Mouse (Mus musculus) kidney, adult 9 months (tissue): ENCODE data around the gene Upb1.
"Not testable (repeated sequence)": the region's sequence is repeated elsewhere in the genome, so short reads cannot be mapped to it uniquely, and the experiment has no call there.

ENCODE experiments used
- DNase-seq: peaks from one replicate; pipeline ENCODE4 v3.0.0; 2022

Upb1 gene

DNA sequence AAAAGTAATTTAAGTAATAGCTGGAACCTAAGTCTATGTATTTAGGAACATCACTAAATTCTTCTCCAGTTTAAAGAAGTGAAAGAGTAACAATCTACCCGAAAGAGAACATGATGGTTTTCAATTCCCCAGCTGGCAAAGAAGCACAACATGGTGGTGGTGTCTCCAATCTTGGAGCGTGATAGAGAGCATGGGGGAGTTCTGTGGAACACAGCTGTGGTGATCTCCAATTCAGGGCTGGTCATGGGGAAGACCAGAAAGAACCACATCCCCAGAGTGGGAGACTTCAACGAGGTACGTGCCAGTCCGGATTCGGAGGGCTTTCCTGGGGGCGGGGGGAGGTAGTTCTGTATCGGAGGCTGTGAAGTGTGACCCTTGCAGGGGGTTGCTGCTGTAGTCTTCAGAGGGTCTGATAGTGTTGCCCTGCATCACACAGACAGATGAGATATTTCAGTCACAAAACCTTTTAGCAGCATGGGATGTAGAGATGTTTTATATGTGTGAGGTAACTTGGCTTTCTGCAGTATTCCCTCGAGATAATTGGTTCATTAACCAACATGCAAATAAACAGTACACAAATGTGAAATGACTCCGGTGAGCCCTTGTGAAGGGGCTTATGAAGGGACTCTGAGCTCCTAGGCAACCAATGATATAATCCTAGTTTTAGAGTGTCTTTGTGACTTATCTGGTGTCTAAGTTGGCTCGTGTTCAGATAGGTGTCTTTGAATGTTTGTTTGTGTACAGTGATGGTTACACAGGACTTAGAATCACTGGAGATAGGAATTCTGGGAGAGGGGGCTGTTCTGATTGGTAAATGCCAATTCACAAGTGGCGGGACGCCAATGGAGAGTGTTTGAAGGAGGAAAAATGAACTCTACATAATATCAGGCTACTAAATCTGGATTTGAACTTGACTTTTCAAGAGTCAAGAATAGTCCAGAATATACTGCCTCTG lies 27.4 kb downstream of the Upb1 start:
- no peak for DNase-seq

DNA sequence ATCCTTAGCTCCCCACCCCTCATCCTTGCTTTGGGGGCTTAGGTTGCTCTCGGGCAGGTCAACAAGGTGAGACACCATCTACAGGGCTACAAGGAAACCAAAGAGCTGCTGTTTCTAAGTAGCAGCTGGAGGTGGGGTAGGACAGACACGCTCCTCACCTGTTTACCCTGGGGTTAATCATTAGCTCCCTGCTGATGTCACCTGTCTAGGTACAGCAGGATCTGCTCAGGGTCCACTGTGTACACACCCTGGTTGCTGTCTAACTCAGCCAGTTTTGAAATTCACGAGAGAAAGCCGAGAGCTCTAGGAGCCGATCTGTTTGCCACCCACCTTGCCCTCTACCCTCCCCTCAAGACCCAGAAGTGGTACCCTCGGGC lies 28.1 kb downstream of the Upb1 start:
- DNase-seq = peak; percentile 87

DNA sequence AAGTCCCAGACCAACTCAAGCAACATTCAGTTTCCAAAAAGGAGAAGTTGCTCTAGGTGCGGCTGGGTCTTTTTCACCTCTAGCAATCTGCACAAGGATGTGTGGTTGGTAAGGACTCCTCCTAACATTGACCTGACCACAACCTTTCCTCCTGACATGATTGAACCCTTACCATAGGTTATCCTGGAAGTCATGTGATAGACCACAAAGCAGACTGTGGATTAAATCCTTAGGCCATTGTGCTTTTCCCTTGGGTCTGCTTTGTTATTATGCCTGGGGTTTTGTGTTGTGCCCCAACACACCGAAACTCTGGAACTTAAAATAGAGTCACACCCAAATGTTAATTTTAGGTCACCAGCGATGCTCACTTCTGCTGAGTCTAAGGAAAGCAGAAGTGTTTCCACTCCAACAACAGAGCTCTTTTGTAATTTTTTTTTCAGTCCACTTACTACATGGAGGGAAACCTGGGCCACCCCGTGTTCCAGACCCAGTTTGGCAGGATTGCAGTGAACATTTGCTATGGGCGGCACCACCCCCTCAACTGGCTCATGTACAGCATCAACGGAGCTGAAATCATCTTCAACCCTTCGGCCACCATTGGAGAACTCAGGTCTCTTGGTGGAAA lies 28.7 kb downstream of the Upb1 start:
- DNase-seq = no peak

DNA sequence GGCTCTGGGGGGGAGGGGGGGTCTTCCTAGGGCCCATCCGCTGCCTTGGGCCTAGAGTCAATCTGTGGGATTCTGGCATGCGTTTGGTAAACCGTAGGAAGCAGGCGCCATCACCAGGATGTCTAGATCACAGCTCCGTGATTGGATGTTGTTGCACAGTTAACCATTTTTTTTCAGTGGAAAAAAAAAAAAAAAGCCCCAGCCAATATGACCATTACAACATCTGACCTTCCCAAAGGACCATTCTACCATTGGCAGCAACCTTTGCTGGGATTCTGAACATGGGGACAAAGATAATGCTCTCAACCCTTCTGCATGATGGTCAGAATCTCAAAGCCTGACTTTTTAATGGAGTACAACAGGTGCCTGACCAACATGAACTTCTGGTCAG lies 29.2 kb downstream of the Upb1 start:
- DNase-seq = no peak

DNA sequence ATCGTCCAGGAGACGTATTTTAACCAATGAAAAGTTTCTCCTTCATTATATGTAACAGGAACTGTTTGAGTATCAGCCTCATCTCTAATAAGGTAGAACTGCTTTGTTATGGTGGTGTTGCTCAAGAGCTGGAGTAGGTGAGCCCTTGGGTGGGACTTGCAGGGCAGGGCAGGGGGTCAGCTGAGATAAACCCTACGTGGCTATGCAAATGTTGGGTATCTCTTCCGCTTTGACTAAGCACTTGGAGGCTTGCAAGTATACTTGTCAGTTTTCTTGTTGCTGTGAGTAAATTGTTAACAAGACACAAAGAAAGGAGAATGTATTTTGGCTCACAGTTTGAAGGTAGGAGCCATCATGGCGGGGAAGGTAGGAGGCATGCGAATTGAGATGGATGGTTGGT lies 29.7 kb downstream of the Upb1 start:
- no peak for DNase-seq

DNA sequence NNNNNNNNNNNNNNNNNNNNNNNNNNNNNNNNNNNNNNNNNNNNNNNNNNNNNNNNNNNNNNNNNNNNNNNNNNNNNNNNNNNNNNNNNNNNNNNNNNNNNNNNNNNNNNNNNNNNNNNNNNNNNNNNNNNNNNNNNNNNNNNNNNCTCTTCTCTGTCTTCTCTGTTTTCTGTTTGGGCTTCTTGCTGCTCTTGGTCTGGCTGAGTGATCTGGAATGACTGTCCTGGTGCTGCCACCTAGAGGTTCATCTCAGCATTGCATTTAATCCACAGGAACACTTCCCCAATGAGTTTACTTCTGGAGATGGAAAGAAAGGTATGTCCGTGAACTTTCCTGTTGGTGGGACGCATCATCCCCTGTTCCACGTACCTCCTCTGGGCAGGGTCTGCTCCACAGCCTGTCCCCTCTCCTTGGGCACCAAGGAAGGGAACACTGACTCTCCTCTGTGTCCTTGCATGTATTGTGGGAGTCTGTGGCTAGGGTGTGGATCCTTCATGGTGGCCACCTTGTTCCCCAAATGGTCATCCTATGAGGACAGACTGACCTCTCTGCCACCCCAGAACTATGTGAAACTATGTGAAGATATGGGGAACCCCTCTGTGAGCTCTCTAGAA lies 35.8 kb downstream of the Upb1 start:
- DNase-seq = peak; percentile 91

DNA sequence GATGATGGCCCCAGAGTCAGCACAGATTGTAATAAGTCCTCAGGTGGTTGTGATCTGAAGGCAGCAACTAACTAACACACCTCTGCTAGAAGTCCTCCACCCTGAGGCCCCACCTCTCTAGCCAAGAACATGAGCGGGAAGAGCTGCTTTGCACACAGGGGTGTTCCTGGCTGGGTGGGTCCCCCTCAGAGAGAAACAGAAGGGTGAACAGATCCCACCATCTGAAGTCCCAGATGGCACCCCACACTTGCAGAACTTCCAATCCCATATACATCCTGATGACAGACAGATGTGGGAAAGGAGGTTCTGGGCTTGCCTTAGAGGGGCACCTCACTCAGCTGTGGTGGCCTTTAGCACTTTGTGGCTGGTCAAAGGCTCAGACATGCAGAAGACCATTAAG lies 36.4 kb downstream of the Upb1 start:
- no peak for DNase-seq

DNA sequence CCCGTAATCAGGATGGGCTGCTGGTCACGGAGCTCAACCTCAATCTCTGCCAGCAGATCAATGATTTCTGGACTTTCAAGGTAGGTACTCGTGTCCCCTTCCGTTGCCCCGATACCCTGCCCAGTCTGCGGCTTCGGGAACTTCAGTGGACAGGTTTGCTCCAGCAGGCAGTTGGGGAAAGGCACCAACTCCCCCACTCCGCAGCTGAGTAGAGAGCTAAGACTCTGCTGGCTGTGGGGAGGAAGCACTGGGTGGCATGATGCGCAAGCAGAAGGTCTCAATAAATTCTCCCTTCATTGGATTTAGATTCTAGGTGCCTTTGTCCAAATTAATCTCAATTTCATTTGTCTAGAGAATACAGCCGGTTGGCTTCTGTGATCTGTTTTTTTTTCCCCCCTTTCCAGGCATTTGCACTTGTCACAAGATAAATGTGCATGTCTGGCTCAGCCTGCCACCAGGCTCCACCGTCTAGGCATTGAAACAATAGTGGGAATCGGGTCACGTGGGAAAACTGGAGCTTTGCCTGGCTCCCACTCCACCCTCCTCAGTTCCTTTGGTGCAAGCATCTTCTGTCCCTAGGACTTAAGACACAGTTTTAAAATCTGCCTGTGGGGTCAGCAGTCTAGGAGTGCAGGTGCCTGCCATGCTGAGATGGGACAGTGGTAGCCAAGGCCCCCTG lies 37.4 kb downstream of the Upb1 start:
- peak; percentile 79 for DNase-seq

DNA sequence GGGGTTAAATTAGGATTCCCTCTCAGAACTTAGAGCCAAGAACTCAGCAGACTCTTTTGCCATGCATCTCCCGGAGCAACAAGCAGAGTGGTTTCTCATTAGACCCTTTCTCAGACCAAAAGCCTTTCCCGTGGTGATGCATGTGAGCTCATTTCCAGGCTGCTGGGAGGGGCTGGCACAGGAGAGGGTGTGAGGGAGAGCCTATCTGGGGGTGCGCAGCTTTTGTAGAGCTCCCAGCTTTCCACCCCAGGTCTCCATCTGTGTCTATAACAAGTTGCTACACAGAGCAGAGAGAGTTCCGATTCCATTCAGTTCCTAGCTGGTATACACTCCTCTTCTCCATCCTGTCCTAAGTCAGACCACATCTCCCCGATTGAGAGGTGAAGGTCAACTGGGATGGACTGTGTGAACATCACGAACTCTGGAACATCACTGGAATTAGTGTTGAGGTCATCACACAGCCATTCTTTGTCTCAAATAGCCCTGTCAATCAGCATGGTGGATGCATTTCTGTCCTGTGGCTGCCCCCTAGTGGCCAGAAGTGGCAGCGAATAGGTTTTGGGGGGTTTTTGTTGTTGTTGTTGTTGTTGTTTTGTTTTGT lies 38.4 kb downstream of the Upb1 start:
- peak; percentile 61 for DNase-seq

DNA sequence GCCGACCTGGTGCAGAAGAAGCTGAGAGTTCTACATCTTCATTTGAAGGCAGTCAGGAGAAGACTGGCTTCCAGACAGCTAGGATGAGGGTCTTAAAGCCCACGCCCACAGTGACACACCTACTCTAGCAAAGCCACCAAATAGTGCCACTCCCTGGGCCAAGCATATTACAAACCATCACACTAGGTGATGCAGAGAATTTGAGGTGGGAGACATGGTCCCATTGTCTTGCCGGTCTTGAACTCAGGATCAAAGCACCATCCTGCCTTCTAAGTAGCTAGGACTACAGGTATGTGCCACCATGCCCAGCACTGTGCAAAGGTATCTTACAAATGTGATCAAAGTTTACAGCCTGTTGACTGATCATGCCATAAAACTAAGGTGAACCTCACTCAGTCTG lies 39.8 kb downstream of the Upb1 start:
- DNase-seq = no peak

DNA sequence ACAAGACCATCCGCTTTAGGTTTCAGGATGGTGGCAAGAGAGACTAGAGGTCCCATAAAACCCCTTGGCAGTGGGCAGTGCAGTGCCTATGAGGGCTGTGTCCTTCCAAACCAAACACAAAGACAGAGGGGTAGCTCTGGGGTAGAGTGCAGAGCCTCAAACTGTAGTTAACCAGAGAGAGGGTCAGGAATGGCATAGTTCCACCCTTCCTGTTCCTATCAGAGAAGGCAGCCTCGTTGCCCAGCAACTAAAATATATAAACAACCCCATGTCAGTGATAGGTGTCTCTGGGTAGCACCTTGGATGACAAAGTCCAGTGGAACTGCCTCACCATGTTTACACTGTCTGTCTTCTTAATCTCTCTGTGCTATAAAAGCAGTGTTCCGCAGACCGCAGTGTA lies 40.9 kb downstream of the Upb1 start:
- no peak for DNase-seq

DNA sequence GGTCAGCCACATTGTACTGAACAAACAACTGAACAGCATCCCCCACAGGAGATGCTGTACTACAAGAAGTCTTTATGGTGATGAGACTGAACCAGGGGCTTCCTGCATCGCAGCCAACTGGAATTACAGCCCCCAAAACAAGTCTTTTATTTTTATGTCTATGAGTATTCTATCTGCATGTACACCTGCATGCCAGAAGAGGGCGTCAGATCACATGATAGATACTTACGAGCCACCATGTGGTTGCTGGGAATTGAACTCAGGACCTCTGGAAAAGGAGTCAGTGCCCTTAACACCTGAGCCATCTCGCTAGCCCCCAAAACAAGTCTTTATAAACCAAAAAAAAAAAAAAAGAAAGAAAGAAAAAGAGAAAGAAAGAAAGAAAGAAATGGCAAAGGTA lies 42.1 kb downstream of the Upb1 start:
- DNase-seq = no peak

DNA sequence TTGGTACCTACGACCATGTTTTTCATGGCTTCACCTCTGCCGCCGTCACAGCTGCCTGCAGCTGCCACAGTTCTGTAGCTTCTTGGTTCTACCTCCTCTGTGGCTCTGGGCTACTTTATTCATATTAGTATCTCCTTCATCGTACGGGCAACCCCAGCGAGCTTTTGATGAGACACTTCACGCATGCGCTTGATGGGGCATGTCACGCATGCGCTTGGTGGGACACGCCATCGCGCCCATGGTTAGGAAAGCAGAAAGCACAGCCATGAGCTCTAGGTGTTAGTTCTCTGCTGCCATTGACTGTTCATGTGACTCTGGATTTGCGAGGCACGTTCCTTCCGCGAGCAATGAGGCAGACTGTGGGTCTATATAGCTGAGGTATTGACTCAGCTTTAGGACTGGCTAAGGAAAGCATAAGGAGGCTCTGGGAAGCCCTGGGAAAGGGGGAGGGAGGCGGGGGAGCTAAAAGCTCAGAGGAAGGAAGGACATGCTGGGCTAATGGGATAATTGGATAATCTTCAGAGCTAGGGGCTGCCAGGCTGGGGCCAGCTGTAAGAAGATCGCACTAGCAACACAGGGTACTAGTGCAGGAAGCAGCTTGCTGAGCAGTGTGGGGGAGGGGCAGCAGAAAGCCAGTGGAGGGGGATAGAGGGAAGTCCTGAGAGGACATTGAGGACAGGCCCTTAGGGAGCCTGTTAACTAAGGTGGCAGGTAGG lies 43.4 kb downstream of the Upb1 start:
- no peak for DNase-seq

DNA sequence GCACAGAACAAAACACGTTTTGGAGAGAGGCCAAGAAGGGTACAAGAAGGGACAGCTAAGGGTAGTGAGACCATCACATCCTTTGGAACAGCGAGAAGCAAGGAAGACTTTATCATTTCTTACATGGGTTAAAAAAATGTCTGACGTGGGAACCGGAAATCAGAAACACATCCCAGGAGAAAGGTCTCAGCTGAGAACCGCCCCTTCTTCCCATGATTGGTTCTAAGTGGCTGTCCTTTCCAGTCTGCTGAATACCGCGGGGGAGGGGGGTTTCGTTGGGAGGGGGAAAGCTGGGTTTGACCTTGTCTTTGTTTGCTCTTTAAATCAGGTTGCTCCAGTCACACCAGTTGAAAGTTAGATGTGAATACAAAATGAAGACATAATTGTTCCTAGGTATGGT lies 44.1 kb downstream of the Upb1 start:
- no peak for DNase-seq

DNA sequence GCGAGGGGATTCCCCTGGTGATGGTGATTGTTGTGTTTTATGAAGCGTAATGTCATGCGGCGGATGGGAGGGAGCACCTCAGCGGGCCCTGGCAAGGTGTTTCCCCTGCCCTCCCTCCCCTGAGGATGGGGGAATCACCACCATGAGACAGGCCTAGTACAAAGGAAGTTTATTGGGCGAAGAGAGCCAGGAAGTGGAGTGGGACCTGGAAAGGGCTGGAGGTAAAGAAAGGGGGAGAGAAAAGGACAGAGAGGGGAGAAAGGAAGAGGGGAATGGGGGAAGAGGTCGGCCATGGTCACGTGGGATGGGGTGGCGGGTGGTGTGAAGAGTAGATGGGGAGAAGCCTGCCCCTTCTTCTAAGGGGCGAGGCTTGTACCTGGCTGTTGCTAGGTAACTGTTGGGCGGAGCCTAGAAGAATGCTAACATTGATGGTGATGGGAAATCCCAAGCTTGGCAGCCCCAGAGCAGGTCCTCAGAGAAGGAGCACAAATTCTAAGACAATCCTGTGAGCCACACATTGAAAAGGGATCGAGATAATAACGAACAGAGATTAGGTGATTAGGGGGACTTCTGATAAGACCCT lies 45.7 kb downstream of the Upb1 start:
- peak; percentile 53 for DNase-seq

DNA sequence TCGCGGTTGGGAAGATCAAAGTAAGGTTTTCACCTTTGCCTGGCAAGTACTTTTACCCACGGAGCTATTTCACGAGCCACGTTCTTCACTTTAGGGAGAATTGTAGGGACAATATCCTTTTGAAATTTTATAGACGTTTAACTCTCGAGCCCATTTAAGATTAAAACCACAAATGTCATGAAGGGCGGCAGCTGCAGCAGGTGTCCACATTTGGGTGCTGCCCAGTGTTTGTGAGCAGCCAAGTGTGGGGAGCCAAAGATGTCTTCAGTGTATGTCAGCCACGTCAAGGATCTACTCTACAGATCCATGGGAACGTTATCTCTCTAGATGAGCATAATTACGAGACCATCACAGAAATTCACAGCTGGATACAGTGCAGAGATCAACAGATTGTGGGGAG lies 46.6 kb downstream of the Upb1 start:
- no peak for DNase-seq

DNA sequence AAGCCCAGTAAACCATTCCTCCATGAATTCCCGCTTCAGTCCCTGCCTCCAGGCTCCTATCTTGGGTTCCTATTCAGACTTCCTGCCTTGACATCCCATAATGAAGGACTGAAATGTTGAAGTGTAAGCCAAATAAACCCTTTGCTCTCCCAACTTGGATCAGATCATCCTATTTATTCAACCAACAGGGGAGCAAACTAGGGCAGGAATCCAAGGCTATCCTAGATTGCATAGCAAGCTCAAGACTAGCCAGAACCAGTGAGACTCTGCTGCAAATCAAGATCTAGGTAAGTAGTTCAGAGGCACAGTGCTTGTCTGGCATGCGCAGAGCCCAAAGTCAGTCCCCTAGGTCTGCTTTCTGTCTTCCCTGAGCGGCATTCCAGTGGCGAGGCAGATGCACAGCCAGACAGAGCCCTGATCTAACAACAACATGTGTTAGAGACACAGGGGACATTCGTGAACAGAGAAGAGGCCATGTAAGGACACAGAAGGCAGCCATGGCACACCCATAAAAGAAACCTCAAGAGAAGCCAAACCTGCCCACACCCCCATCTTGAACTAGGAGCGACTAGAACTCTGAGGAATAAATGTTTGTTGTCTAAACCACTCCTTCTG lies 48.0 kb downstream of the Upb1 start:
- DNase-seq = no peak

DNA sequence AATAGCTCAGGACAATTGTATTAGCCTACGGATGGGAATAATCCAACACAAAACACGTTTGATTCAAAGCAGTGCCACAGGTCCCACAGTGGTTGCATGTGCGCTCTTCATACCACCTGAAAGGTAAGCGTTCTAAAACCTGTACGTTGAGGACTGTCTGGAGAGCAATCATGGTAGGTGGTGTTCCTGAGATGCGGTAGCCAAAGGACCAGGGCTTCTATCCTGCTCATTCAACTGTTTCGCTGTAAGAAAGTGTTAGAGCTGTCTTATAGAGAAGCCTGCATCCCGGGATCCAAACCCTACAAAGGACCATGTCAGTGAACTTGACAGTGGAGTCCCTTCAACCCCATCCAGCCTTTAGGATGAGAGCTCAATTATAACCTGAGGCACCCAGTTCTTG lies 49.4 kb downstream of the Upb1 start:
- DNase-seq = no peak

DNA sequence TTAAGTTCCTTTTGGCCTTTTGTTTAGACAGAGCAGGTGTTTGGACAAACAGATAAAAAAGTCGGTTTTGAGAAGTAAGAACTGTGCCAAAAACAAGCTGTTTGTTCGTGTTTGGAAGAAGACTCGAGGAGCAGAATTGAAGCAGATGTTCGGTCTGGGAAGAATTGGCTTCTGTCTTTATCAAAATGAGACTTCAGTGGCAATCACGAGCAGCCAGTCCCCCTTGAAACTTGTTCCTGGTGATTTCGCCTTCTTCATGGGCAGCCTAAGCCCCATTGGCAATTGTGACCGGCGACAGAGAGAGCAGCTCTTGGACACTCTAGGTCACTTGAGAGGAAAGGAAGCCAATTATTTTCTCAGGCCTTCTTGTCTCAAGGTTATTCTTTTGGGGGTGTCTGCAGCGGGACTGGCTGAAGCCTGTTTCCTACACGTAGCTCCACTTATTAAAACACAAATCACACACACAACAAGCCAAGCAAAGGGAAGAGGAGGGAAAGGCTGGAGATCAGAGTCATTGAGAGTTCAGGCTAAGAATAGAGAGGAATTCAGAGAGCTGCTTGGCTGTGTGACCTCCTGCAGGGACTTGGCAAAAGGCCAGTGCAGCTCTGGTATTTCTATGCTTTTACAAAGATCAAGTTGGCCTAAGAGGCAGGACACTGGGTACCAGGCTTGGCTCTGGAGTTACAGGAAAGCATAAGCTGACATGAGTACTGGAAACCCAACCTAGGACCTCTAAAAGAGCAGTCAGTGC lies 50.3 kb downstream of the Upb1 start:
- DNase-seq = peak; percentile 92

DNA sequence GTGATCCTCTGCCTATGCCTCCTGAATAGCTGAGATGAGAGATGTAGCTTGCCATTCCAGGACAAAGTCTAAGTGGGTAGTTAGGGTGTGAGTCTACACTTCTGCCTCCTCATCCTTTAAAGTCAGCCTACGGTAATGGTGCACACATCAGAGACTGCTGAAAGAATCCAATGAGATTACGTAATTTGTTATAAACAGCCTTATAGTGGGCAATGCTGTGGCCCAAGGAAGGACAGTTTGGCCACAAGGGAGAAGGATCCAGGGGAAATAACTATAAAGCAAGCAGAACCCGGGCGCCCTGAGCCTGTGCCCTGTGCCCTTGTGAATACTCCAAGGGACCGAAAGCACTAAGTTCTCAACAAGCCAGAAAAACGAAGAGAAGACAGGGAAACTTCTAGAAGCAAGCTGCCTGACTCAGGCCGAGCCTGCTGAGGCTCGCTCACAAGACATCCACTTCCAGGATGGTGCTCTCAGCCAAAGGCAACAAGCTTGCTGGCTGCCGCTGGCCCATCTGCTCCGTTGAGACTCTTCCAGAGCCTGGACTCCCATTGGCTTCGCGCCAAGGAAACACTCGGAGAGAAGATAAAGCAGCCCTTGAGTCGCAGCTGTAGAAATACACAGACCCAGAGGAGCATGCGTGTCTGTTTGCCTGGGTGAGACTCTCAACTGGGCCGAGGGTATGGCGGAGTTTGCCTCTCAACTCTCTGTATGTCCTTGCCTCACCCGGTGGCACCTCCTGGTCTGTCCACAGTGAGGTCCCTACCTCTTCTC lies 55.3 kb downstream of the Upb1 start:
- DNase-seq = not testable (repeated sequence)
